Mouse (Mus musculus): ENCODE results near the gene Mrto4.

The Mrto4 gene

DNA sequence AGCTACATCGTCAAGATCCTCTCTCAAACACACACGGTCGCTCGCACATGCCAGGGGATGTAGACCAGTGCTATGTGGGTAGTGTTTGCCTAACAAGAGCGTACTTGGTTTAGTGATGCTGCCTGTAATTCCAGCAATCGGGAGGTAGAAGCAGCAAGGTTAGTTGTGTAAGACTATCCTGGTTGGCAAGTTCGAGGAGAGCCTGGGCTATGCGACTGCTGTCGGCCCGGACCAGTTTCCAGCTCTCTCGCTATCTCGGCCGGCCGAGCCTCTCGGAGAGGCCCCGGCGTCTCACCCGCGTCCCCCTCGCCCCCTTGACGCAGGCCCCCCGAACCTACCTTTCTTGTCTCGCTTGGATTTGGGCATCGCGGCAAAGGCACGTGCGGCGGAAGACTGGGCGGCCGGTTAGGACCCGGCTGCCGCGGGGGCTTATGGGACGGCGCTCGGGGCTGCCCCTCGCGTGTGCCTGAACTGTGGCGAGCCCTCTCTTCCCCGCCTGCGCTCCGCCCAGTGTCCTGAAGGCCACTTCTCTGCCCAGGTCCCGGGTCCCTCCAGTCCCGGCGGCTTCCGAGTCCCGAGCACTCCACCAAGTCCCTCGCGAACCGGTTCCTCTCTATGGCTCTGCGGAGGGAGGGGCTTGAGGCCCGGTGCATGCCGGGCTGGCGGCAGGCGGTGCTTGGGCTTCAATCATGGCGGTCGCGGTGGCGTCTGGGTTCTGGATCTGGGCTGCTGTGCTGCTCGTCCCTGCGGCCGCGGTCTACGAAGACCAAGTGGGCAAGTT, at the start of gene Mrto4, which contains the start of the genes Emc1 and Ubr4:
TSS of gene Mrto4 (minus strand) at position 646 of the 781 bp plus-strand sequence.
TSS of gene Emc1 (plus strand) at position 657 of the 781 bp plus-strand sequence.
TSS of gene Ubr4 (plus strand) at position 679 of the 781 bp plus-strand sequence.
- DNase-seq (ENCODE audit: low read depth, low spot score) = peak; percentile 84

- DNase-seq (ENCODE audit: low read depth, low spot score) = no peak
These were observed 48.1 kb upstream of the Mrto4 start for GRCm38 (mm10) chr4:139400487-139400886.

DNA sequence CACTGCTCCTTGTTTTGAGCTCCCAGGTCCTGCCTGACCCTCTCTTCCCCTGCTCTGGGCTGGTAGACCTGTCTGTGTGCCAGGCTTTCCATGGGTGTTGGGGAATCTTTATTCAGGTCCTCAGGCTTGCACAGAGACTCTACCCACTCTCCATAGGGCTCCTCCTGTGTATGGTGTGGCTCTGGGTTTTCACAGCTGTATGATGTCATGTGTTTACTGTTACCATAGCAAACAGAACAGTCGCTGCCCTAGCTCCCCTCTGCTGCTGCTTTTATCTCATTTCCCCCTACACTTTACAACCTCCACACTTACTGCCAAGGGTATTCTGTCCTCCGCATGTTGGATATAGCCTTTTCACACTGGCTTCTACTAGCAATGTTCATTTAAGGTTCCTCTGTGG, 43.1 kb upstream of the Mrto4 start:
- no peak for DNase-seq (ENCODE audit: low read depth, low spot score)

DNA sequence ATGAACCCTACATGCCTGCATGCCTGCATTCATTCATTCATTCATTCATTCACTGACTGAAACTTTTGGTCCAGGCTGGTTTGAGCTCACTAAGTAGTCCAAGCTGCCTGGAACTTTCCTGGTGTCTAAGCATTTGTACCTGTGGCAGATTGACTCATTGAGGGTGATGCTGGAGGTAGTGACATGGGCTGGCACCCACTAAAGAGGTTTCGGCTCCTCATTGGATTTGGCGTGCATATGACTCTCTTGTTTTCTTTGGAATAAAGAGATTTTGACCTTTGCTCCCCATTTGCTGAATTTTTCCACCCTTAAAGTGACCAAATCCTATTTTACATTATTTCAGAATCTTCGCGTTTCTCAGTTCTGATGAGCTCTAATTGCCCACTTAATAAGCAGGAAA, 37.2 kb upstream of the Mrto4 start:
- DNase-seq (ENCODE audit: low read depth, low spot score) = no peak

- DNase-seq (ENCODE audit: low read depth, low spot score) = peak; percentile 27
These were observed 34.5 kb upstream of the Mrto4 start for GRCm38 (mm10) chr4:139386869-139387319.

DNA sequence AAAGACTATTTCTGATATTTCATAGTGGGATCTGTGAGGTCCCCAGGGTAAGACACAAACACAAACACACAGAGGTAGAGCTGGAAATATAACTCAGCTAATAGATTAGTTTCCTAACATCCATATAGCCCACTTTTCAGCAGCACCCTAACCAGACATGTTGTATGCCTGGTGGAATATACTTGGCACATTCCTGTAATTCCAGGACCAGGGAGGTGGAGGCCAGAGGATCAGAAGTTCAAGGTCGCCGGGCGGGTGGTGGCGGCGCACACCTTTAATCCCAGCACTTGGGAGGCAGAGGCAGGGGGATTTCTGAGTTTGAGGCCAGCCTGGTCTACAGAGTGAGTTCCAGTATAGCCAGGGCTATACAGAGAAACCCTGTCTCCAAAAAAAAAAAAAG, 33.5 kb upstream of the Mrto4 start:
- DNase-seq (ENCODE audit: low read depth, low spot score) = peak; percentile 85

GRCm38 (mm10) chr4:139382231-139382630, 29.9 kb upstream of the Mrto4 start:
- no peak for DNase-seq (ENCODE audit: low read depth, low spot score)

- DNase-seq (ENCODE audit: low read depth, low spot score) = no peak
These were observed 29.1 kb upstream of the Mrto4 start for GRCm38 (mm10) chr4:139381452-139381845.

- peak; percentile 86 for DNase-seq (ENCODE audit: low read depth, low spot score)
These were observed 28.5 kb upstream of the Mrto4 start for GRCm38 (mm10) chr4:139380775-139381451.

- DNase-seq (ENCODE audit: low read depth, low spot score) = peak; percentile 98
These were observed 27.9 kb upstream of the Mrto4 start for GRCm38 (mm10) chr4:139380207-139380748.

DNA sequence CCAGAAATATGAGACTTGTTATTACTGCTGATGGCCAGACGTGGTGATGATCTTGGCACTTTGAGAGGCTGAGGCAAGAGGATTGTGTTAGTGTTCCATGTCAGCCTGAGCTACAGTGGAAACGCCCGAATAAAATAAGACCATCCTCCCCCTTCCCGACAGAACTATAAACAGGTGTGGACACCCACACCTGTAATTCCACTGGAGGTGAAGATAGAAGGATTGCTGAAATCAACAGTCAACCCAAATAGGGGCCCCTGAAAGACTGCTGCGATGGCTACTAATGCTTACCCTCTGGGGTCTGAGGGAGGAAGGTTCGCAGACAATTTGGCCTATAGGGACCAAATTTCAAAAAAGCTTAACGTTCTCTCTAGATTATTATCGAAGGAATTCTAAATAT, 27.3 kb upstream of the Mrto4 start:
- DNase-seq (ENCODE audit: low read depth, low spot score) = peak; percentile 11

DNA sequence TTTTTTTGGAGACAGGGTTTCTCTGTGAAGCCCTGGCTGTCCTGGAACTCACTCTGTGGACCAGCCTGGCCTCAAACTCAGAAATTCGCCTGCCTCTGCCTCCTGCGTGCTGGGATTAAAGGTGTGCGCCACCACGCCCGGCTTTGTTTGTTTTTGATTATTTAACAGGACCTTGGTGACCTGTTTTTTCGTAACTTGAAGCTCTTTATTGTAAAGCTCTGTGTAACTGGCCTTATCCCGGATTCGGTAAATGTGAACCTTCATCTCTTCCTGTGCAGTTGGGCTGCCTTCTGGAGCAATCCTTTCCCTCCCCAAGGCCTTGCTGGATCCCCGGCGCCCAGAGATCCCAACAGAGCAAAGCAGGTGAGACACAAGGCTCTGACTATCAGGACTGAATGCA, 21.2 kb upstream of the Mrto4 start:
- DNase-seq (ENCODE audit: low read depth, low spot score) = no peak

DNA sequence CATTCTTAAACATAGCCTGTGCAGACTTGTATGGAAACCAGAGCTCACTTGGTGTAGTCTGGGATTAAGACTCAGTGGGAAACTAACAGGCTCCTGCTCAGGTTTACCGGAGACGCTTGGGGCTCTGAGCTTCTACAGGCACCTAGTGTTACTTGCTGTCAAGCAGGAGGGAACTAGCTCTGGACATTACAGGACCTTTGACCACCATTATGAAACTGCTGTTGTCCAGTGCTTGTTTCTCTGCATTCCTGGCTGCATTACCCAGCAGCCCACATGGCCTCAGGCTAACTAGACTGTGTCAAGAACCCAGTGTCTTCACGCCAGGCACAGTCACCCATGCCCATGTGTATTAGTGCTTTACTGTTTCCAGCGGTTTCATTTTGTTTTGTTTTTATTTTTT, 20.8 kb upstream of the Mrto4 start:
- DNase-seq (ENCODE audit: low read depth, low spot score) = no peak

DNA sequence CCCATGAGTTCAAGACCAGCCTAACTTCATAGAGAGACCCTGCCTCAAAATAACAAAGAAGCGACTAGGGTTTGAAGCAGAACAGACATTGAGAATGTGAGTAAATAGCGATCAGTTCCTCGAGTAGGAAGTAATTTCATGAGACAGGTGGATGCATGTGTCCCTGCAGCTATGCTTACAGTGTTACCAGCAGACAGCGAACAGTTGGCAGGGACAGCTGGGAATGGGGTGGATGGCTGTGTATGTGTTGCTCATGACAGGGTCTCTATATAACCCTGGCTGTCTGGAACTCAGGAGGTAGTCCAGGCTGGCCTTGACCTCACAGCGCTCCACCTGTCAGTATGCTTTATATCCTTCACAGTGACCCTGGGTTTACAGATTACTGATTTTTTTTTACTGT, 15.7 kb upstream of the Mrto4 start:
- DNase-seq (ENCODE audit: low read depth, low spot score) = no peak

GRCm38 (mm10) chr4:139367336-139367735, 15.0 kb upstream of the Mrto4 start:
- DNase-seq (ENCODE audit: low read depth, low spot score) = no peak

- no peak for DNase-seq (ENCODE audit: low read depth, low spot score)
These were observed 8.6 kb upstream of the Mrto4 start for GRCm38 (mm10) chr4:139360761-139361548.

GRCm38 (mm10) chr4:139357211-139357610, 4.8 kb upstream of the Mrto4 start:
- DNase-seq (ENCODE audit: low read depth, low spot score) = no peak

DNA sequence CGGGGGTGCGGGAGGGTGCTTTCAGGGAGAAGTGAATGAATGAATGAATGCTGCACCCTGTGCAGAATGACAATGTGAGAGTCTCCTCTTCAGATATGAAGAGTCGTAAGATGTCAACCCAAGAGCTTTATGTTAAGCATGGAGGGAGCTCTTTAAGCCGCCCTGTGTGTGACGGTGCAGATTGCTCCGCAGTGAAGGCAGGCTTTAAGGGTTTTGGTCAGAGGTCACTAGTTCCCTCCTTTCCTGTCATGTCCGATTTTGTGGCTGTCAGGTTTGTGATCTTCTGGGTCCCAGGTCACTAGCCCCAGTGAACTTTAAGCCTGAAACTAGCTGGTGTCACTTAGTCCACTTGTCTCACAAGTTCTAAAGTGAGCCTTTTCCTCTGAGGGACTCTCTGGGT, 456 bp upstream of the Mrto4 start:
- no peak for DNase-seq (ENCODE audit: low read depth, low spot score)

GRCm38 (mm10) chr4:139345416-139346019, 6.9 kb downstream of the Mrto4 start:
- DNase-seq (ENCODE audit: low read depth, low spot score) = peak; percentile 84

DNA sequence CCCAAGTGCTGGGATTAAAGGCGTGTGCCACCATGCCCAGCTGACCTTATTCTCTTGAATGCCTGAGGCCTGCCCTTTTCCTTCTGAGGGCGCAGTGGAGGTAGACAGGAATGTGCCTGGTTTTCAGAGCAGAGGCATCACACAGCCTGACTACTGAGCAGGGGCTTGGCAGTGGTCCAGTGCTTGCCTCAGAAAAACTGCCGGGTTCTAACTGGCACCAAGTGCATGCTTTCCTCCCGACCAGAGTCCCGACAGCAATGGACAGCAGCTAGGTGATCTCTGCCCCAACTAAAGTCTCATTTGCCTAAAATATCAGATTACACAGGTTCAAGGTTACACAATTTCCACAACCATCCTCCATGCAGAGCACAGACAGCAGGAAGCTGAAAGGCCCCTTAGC, 8.7 kb downstream of the Mrto4 start:
- no peak for DNase-seq (ENCODE audit: low read depth, low spot score)

DNA sequence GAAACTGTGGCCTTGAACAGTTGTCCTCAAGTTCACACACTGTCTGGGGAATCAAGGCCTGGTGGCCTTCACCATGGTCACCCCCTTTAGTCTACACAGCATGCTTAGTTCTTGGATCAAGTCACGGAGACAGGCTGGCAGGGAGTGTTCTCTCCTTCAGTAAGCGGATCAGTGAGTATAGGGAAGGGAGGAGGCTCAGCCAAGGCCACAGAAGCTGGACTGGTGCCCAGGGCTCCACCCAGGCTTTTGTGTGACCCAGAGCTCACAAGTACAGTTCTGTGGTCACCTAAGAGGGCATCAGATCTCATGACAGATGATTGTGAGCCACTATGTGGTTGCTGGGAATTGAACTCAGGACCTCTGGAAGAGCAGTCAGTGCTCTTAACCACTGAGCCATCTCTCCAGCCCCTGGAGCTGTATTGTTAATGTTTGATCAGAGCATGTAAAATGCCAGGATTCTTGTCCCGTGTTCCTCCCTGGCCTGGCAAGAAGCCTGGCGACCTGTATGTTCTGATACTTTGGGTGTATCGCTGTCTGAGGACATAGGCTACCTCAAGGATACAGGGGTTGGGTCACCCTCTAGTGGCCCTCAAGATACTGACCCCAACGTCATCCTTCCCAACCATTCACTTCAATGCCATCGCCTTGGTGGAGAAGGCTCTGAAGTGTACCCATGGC, 10.7 kb downstream of the Mrto4 start:
- no peak for DNase-seq (ENCODE audit: low read depth, low spot score)

All from R1 (cell line).